Mouse (Mus musculus) lung, postnatal 10 days (tissue): ENCODE measurements around the gene Anapc5.

ENCODE experiments used
- DNase-seq: peaks from one replicate; pipeline ENCODE4 v3.0.0; 2021

Gene Anapc5

DNA sequence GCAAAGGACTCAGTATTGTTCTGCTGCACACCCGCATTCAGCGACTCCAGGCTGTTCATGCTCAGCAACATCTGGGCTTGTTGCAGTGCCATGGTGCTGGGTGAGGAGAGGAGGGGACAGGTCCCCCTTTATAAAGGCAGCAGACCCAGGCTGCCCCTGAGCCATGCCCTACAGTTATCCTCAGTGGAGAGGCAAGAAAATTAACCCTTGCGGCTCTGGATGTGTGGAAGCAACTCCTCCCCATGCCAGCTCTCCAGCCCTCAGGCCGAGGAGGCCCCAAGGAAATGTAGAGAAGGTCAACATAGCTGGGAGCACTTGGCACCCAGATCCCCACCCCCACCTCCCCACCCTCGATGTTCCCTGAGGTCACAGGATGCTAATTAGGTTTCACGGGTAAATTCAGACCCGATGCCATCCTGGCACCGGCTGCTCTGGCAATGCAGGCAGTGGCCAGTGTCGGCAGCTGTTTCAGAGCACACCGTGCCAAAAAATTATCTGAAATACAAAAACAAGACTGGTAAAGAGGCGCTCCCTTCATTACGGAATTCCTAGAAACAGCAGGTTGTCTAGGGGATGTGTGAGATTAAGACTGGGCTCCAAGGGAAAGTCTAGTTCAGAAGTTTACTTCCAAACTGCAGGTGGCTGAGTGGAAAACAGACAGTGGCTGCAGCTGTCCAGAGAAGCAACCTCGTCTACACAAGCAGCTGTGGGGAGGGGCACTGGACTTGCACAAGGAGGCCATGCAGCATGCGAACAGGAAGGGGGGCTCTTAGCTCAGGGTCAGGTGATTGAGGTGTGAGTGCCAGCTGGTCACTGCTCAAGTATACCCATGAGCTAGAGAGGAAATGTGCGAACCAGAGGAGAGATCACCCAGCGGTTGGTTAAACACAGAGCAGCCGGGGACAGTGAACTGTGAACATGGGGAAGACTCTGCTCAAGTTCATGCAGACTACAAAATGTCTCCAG is 21.5 kb downstream of the Anapc5 start:
- no peak for DNase-seq

DNA sequence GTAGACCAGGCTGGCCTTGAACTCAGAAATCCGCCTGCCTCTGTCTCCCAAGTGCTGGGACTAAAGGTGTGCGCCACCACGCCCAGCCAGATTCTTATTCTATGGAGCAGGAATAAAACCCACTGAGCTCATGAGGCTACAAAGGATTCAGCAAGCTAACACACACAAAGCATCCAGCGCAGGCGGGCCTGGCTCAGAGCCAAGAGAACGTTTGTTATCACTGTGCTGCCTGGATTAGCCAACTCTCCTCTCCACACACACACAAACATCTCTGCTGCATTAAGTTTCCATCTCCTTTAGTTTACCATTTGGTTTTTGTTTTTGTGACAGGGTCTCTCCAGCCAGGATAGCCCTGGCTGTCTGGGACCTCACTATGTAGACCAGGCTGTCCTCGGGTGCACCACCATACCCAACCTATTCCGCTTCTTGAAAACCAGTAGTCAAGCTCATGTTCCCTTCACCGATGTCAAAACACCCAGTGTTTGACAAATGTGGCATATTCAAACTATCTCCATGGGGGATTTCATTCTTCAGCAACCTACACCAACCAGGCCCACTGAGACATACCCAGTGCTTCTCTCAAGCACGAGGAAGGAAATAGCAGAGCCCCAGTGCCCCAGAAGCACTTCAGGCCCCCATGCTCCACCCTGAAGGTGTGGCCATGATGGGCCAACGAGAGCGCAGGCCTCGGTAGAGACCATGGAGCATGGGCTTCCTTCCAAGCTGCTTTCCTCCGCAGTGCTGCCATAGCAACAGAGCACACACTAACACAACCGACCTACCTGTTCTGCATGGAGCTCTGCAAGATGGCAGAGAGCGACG is 22.4 kb downstream of the Anapc5 start:
- peak; percentile 87 for DNase-seq

DNA sequence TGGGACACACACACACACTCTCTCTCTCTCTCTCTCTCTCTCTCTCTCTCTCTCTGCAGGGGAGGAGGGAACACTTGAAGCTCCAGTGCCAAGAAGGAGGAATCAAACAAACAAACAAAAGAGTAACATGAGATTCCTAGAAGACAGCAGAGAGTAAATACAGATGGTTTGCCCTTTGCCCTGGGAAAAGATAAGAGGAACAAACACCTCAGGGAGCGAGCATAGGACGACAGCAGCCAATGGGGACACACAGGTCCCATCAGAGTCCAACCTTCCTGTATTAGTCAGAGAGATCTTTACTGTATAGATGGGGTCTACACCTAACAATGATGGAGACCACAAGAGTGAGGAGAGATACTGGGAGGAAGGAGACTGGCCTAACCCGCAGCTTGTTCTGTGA is 23.3 kb downstream of the Anapc5 start:
- DNase-seq: no peak

DNA sequence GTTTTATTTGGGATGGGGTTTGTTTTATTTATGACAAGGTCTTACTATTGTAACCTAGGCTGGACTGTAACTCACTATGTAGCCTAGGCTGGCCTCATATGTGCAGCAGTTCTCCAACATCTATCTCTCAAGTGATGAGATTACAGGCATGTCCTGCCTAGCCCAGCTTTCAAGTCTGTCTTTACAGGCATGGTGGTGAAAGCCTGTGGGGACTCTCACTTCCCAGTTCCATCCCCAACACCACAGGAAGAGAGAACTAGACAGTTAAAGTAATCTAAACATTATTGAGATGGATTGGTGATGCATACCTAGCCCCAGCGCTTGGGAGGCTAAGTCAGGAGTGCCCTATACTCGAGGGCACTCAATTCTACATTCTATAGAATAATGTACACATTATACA is 32.4 kb downstream of the Anapc5 start:
- DNase-seq: no peak

DNA sequence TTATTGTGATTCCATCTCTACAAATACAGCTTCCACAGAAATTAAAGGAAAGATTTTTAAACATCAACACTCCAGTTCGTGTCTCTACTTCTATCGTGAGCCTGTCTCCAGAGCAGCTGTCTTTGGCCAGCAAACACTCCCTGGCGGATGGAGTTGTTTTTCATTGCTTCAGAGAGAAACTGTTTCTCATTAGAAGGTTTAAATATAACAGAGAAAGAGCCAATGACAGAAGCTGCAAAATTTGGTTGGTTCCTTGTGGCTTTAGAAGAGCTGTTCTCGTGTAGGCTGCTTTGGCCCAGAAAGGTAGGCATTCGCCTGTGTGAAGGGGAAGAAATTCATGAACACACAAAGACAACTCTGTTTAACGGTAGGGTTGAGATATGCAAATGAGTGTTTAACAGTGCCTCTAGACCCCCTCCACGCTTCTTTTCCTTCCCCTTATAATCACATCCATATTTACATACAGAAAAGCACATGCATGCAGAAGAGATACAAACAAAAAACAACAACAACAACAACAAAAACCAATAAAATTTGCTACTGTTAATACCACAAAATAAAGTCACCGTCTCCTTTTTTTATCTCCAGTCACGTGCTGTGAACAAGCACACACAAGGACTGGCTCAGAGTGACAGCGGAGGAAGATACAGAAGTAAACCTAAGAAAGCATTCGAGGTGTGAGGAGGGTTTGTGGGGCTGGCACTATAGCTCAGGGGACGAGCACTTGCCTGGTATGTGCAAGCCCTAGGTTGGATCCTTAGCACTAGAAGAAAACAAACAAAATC is 34.9 kb downstream of the Anapc5 start:
- peak; percentile 72 for DNase-seq

DNA sequence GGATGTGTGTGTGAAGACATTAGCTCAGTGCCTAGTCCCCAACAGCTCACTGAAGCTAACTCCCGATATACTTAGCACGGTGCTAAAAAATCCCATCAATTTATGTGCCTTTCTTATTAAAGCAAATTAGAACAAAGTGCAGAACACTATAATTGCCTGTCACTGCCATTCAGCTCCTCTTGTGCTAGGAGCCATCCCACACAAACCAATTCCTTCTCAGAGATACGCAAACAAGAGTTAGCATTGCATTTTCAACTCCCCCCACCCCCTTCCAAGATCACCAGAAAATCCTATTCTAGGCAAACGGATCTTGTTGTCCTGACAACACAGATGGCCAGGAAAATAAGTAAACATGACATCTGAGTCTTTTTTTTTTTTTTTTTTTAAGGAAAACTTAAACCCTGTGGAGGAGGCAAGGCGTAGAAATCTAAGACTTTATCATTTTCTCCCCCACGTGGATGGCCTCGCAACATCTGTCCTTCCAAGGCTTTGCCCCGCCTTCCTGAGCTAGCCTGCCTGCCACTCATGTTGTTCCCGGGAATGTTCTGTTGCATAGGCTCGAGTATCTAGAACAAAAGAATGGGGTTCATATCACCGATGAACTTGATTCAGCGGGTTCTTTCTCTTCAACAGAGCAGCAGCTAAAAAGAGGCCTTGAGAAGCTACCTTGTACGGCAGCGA is 37.3 kb downstream of the Anapc5 start:
- DNase-seq: no peak

DNA sequence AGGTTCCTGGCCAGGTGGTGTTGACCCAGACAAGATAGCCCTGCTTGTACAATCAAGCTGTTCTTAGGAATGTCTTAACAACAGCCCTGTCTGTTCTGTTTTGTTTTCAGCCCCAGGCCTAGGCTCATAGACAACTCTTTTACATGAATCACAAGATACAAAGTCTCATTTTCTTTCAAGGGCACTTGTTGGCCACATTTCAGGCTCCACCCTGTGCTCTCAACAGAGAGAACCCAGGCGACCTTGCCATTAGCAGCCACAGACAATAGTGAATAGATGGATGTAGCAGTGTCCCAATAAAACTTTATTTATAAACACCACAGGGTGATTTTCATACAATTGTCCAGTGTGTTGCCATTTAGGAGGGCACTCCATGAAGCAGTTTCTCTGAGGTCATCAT is 39.1 kb downstream of the Anapc5 start:
- DNase-seq: no peak

DNA sequence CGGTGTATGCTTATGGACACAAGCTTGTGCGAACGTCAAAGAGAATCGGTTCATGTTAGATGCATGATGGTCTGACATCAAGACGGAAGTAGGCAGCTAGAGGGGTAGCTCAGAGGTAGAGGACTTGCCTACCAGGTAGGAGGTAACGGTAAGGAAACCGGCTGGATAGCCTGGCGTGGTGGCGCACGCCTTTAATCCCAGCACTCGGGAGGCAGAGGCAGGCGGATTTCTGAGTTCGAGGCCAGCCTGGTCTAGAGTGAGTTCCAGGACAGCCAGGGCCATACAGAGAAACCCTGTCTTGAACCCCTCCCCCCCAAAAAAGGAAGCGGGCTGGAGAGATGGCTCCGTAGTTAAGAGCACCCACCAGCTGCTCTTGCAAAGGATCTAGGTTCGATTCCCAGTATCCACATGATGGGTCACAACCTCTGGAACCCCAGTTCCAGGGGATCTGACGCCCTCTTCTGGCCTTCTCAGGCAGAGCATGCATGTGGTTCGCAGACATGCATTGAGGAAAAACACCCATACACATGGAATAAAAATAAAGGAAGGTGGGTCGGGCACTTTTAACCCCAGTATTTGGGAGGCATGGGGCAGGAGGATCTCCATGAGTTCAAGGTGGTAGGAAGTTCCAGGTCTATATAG is 40.2 kb downstream of the Anapc5 start:
- no peak for DNase-seq

DNA sequence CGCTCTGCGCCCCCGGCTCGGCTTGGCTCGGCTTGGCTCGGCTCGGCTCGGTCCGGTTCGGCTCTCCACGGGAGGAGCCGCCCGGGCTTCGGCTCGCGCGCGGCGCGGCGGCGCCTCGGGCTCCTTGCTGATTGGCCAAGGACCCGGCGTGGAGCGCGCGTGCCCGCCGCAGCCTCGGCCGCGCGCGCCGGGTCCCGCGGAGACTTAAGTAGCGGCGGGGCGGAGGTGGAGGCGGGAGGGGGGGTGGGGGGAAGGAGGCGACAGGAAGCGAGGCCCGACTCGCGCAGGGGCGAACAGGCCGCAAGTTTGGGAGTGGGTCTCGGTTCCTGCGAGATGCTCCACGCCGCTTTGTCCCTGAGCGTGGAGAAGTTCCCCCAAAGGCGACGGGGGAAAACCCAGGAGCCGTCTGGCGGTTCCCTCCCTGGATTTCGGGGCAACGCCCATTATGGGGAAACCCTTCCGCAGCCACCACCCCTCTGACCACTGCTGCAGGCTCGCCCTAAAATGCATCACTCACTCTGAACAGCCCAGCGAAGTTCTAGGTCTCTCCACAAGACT is 41.8 kb downstream of the Anapc5 start, which contains the start of gene Camkk2:
Camkk2 (minus strand) TSS at position 133 of the 558 bp plus-strand sequence.
- peak; percentile 88 for DNase-seq

DNA sequence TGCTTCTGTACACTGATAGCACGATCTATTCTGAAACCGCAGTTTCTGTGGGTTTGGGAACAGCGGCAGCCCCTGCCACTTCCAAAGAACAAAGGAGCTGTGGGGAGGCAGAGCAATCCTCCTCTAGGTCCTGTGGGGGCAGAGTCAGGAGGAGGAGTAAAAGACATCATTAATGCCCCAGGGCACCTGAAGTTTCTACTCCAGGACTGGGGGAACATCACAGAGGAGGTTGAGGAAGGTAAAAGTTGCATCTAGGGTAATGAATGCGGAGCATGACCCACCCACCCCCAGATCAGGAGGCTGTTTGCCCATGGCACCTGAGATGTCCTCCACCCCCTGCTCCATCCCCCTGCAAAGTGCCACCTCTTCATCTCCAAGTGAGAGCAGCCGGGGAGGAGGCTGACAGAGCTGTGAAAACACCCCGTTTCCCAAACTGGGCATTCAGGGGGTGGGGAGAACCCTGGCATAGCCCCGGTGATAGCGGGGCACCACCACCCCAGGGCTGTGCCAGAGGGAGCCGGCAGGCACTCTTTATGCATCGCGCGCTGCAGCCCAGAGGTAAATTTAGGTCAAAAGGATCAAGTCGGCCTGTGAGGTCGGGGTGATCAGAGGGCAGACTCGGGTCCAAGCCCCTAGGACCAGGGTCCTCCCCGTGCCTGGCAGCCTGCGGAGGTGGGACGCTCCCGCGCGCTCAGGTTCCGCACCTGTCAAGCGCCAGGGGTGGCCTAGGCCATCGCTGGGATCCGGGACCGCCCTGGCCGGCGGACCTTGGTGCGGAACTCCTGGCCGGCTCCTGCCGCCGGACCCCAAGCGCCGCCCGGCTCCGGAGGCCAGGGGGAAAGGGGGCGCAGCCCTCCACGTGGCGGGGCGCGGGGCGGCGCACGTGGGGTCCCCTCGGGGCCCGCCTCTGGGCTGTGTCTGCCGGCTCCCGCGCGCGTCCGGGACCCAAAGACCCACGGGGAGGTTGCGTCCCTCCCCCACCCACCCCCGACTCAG is 42.6 kb downstream of the Anapc5 start:
- no peak for DNase-seq

DNA sequence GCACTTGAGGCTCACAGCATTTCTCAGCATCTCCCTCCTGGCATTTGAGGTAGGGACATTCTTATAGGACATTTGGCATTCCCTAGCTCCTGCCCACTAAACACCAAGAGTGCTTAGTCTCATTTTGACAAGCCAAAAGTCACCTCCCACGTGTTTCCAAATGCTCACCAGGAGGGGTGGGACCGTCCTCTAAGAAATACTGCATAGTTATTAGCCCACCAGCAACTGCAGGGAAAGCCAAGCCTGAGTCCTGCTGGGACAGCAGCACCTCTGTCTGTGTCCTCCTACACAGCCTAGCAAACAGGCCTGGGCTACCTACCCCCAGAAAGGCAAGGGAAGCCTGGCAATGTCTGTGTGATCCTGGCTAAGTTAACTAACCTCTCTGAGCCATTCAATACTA is 43.8 kb downstream of the Anapc5 start:
- DNase-seq: no peak

DNA sequence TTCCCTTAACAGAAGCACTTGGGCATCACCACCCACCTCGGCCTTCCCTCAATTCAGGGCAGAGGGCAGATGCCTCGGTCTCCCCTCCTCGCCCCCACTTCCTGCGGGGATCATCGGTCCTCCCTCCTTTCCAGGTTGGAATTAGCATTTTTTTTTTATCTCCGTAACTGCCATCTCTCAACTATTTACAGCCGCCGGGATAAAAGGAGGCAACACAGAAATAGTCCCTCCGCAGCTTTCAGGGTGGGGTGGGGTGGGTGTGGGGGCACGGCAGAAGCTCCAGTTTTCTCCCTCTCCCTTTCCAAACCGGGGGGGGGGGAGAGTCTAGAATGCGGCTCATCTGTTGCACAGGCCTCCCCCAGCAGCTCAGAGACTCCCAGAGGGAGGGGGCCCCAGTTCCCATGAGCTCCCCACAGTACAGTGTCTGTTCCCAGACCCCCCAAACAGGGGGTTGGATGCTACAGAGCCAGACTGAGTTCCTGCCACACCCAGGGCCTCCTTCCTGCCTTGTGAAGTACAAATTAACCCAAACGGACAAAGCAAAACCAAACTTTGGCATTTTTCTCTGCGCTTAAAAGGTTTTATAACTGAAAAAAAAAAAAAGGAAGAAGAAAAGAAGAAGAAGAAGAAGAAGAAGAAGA is 45.4 kb downstream of the Anapc5 start:
- DNase-seq: no peak

DNA sequence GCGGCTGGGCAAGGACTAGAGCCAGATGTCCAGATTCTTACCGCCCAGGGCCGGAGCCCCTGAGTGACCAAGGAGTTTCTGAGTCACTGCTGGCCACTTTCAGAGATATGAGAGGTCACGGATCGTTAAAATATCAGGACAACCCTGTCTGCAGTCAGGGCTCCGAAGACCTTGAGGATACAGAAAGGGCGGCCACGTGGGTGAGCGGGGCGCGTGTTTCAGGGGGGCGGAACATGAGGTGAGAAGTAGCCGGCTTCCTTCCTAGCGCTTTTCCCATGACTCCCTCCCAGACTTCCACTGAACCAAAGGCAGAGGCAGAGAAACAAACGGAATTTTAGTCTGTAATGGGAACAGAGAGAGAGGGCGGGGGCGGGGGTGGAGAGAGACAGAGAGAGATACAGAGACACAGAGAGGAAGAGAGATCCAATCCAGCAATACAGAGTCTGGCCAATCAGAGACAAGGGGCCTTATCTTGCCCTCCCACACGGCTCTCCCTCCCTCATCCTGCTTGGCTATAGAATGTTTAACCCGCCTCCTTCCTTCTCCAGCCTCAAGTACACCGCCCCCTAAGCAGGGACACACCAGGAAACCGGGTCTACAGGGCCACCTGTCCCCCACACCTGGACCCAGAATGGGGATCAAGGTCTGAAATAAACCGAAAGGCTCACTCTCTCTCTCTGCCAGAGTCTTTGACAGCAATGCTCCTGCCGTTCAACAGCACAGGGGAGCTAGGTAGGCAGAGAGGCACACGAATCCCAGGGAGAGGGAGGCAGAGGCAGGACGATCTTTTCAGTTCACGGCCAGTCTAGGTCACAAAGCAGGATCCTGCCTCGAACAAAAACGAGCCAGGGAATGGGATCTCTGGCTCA is 46.2 kb downstream of the Anapc5 start:
- DNase-seq: no peak

DNA sequence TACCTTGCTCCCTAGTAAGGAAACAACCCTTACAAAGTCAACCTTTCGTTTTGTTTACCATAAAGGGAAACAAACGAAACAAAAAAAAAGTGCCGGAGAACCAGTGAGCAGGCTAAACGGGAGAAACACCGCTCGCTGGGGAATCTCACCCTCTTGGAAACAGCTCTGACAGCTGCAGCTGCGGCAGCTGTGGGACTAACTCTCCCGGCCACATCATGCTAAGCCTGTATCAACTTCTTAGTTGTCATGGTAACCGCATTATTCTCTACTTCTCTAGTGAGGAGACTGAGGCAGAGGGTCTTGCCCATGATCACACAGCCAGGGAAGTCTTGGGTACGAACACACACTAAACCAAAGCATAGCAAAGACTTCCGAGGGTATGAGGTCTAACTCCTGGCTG is 47.4 kb downstream of the Anapc5 start:
- DNase-seq: no peak

DNA sequence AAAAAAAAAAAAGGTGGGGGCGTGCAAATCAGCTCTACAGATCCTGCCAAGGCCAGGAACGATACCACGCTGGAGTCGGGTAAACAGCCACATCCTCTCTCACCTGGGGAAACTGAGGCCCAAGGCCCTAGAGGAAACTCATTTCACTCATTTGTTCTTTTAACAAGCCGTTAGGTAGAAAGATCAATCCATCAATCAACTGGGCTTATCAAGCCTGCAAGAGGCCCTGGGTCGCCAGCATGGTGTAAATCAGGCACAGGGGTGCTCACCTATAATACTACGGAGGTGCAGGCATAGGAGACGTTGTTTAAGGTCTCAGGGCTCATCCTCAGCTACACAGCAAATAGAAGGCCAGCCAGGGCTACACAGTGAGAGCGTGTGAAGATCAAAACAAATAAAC is 49.7 kb downstream of the Anapc5 start:
- DNase-seq: no peak

DNA sequence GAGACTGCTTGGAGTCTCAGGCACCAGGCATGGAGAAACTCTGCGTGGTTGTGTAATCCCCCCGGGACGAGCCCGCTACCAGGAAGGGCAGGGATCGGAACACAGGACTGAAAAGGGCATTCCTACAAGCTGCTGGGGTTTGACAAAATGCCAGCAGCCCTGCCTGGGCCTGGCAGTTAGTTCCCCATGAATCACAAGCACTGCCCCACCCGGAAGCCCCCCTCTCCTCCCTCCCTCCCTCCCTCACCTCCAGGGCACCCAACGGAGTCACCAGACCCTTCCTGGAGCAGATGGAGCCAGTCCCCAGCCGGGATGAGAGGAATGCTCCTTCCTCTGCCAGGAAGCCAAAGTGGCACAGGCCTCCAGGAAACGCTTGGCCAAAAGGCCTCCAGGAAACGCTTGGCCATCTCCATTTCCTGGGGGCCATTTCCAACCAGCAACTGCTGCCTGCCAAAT is 50.3 kb downstream of the Anapc5 start:
- DNase-seq: peak; percentile 86

DNA sequence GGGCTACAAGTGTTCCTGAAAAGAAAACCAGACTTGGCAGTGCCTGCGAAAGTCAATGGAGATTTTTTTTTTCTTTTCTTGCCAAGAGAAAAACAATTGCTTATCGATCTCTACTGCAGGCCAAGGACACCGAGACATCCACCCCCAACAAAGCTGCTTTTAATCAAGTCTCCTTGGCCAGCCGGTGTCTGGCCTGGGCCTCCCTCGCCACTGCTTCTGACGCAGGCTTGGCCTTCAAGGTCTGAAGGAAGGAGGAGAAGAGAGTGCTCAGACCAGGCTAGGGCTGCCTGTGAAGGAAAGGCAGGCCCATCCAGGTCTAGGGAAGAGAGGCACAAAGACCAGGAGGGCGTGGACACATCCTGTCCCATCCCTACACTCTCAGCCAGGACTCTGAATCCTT is 50.8 kb downstream of the Anapc5 start:
- DNase-seq: peak; percentile 56

DNA sequence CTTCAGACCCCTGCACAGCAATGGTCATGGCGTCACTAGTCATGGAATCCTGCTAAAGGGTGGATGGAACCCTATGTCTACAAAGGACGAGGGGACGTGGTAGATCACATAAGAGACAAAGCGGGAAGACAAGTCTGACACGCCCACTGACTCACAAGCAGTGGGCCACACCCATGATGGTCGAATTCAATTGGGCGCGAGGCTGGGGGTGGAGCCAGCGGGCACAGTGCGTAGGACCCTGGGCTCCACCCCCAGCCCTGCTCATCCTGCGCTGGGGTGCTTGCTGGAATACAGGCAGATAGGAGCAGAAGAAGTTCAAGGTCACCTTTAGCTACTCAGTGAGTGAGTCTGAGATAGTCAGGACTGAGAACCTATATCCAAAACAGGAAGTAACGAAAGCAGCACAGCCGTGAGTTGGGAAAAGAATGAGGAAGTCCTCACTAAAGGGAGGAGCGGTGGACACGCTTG is 52.0 kb downstream of the Anapc5 start:
- no peak for DNase-seq
